Mouse (Mus musculus) stomach, embryonic 14.5 days (tissue): Measurements from ENCODE around the gene Slc22a20. TPM values are rescaled to one million over a fixed set of nuclear protein-coding genes. Genes with fewer than 3 reads are reported as not detected.
A peak's percentile ranks its signal among the peaks of the same experiment; 100 is the strongest.

Source experiments
- ATAC-seq: fragments of 200-750 bp; cut with Nextera tagmentation; 2 replicates; pipeline ENCODE4 v1.8.0; 2017; ENCODE audit warnings: low read depth, moderate TSS enrichment; ENCODE audit not compliant: insufficient number of reproducible peaks, insufficient read depth, low FRiP score
- H3K27ac ChIP-seq: fragments of 300-500 bp; sonication (generic); 2 replicates; pipeline ENCODE4 v1.5.1; 2014; ENCODE audit warnings: mild to moderate bottlenecking, low read length, moderate library complexity, mixed read lengths
- H3K27me3 ChIP-seq: fragments of 300-500 bp; sonication (generic); 2 replicates; pipeline ENCODE4 v1.6.1; 2014; ENCODE audit warnings: low read length, control low read depth, mixed read lengths; ENCODE audit not compliant: control insufficient read depth, insufficient read depth
- H3K36me3 ChIP-seq: fragments of 300-500 bp; sonication (generic); 2 replicates; pipeline ENCODE4 v1.6.1; 2014; ENCODE audit warnings: mild to moderate bottlenecking, control low read depth, low read length, moderate library complexity, mixed read lengths; ENCODE audit not compliant: control insufficient read depth, insufficient read depth
- H3K4me1 ChIP-seq: fragments of 300-500 bp; sonication (generic); 2 replicates; pipeline ENCODE4 v1.6.1; 2014; ENCODE audit warnings: low read length, control low read depth, mixed read lengths; ENCODE audit not compliant: control insufficient read depth, insufficient read depth
- H3K4me2 ChIP-seq: fragments of 300-500 bp; sonication (generic); replicated peaks from 2 replicates; pipeline ENCODE4 v1.6.1; 2014; ENCODE audit warnings: low read depth, low read length, control low read depth
- H3K4me3 ChIP-seq: fragments of 300-500 bp; sonication (generic); 2 replicates; pipeline ENCODE4 v1.5.1; 2014; ENCODE audit warnings: low read depth, low read length, control low read depth
- H3K9ac ChIP-seq: fragments of 300-500 bp; sonication (generic); replicated peaks from 2 replicates; pipeline ENCODE4 v1.6.1; 2014; ENCODE audit warnings: low read depth, mild to moderate bottlenecking, control low read depth, low read length, moderate library complexity, mixed read lengths
- H3K9me3 ChIP-seq: fragments of 300-500 bp; sonication (generic); 2 replicates; pipeline ENCODE4 v1.6.1; 2016; ENCODE audit warnings: low read depth, low read length, control low read depth; ENCODE audit not compliant: control insufficient read depth
- WGBS: fragments of 180-500 bp; shearing (Covaris S2); extraction: QIAGEN DNeasy Blood & Tissue Kit; methylation state at CpG from one replicate; pipeline ENCODE4 v1.1.7; 2014; 5-methylcytosine and 5-hydroxymethylcytosine counted together
- polyA plus RNA-seq: library from polyadenylated mRNA; unstranded; fragments of >200 nt; fragmentation: Nextera tagmentation; extraction: Ambion mirVana; gene quantifications from 2 replicates; pipeline ENCODE4 v1.2.1, GENCODE M21; 2014

Gene Slc22a20
- polyA plus RNA-seq, 1 experiment from 2014 or later: not detected

- Histone ChIP-seq H3K27me3 (no peaks in the 10 kb centered on the region), H3K9ac (no peak overlapping the region), H3K36me3 (no peaks in the 10 kb centered on the region), H3K27ac (peak overlapping the region; percentile 33), H3K9me3 (no peaks in the 10 kb centered on the region), H3K4me3 (no peak overlapping the region), H3K4me1 (peaks cover 17% of the 10 kb centered on the region), H3K4me2 (peak overlapping the region; percentile 12; the same call in 1 of the 2 replicates)
- no peak for ATAC-seq
- WGBS: 46% methylated on average over 5 of the region's 5 CpGs
These were observed 2.3 kb upstream of the Slc22a20 start for GRCm38 (mm10) chr19:5988027-5988814.

GRCm38 (mm10) chr19:5980477-5980876 lies 5.5 kb downstream of the Slc22a20 start:
- ATAC-seq: no peak
- Histone ChIP-seq H3K9me3 (no peaks in the 10 kb centered on the region), H3K4me2 (no peak overlapping the region), H3K4me3 (no peak overlapping the region), H3K27me3 (no peaks in the 10 kb centered on the region), H3K9ac (no peak overlapping the region), H3K36me3 (no peaks in the 10 kb centered on the region), H3K27ac (no peak overlapping the region), H3K4me1 (no peaks in the 10 kb centered on the region)
- WGBS: 82% methylated on average over 9 of the region's 9 CpGs

GRCm38 (mm10) chr19:5977717-5978116 lies 8.2 kb downstream of the Slc22a20 start:
- Histone ChIP-seq H3K9ac (no peak overlapping the region), H3K36me3 (no peaks in the 10 kb centered on the region), H3K27ac (no peak overlapping the region), H3K4me3 (no peak overlapping the region), H3K4me1 (no peaks in the 10 kb centered on the region), H3K9me3 (no peaks in the 10 kb centered on the region), H3K27me3 (no peaks in the 10 kb centered on the region), H3K4me2 (no peak overlapping the region)
- WGBS: 80% methylated on average over 3 of the region's 3 CpGs
- ATAC-seq: no peak

GRCm38 (mm10) chr19:5975676-5976075 lies 10.3 kb downstream of the Slc22a20 start:
- H3K4me3 ChIP-seq: no peak overlapping the region
- ATAC-seq: no peak
- no peak overlapping the region for H3K27ac ChIP-seq
- whole genome bisulfite sequencing: 69% methylated on average over 4 of the region's 4 CpGs
- no peaks in the 10 kb centered on the region for H3K9me3 ChIP-seq
- H3K4me2 ChIP-seq: no peak overlapping the region
- H3K27me3 ChIP-seq: no peaks in the 10 kb centered on the region
- H3K36me3 ChIP-seq: no peaks in the 10 kb centered on the region
- H3K4me1 ChIP-seq: no peaks in the 10 kb centered on the region
- H3K9ac ChIP-seq: no peak overlapping the region

GRCm38 (mm10) chr19:5975112-5975511 lies 10.8 kb downstream of the Slc22a20 start:
- no peaks in the 10 kb centered on the region for H3K4me1 ChIP-seq

GRCm38 (mm10) chr19:5967664-5968063 lies 18.3 kb downstream of the Slc22a20 start:
- Histone ChIP-seq H3K9ac (no peak overlapping the region), H3K4me1 (peaks cover 11% of the 10 kb centered on the region; the same call in 1 of the 2 replicates), H3K9me3 (no peaks in the 10 kb centered on the region), H3K27me3 (no peaks in the 10 kb centered on the region), H3K36me3 (no peaks in the 10 kb centered on the region), H3K27ac (no peak overlapping the region), H3K4me3 (no peak overlapping the region), H3K4me2 (no peak overlapping the region)
- 84% methylated on average over 10 of the region's 10 CpGs for WGBS
- no peak for ATAC-seq

More at GRCm38 (mm10) chr19:5975112-5975511, 10.8 kb downstream of the Slc22a20 start:
- WGBS: 68% methylated on average over 4 of the region's 4 CpGs
- no peak overlapping the region for H3K9ac ChIP-seq
- no peak overlapping the region for H3K4me3 ChIP-seq
- H3K27ac ChIP-seq: no peak overlapping the region
- no peaks in the 10 kb centered on the region for H3K27me3 ChIP-seq
- no peak for ATAC-seq
- H3K36me3 ChIP-seq: no peaks in the 10 kb centered on the region
- H3K9me3 ChIP-seq: no peaks in the 10 kb centered on the region
- no peak overlapping the region for H3K4me2 ChIP-seq

GRCm38 (mm10) chr19:5966786-5967185 lies 19.2 kb downstream of the Slc22a20 start:
- no peaks in the 10 kb centered on the region for H3K27me3 ChIP-seq
- no peaks in the 10 kb centered on the region for H3K36me3 ChIP-seq
- no peak overlapping the region for H3K4me2 ChIP-seq
- WGBS: 69% methylated on average over 6 of the region's 6 CpGs
- no peak overlapping the region for H3K9ac ChIP-seq
- H3K9me3 ChIP-seq: no peaks in the 10 kb centered on the region
- no peak for ATAC-seq
- H3K4me3 ChIP-seq: no peak overlapping the region
- no peak overlapping the region for H3K27ac ChIP-seq
- H3K4me1 ChIP-seq: peaks cover 11% of the 10 kb centered on the region; the same call in 1 of the 2 replicates

- ATAC-seq: no peak
- Histone ChIP-seq H3K9me3 (no peaks in the 10 kb centered on the region), H3K4me1 (peaks cover 11% of the 10 kb centered on the region; the same call in 1 of the 2 replicates)
These were observed 20.0 kb downstream of the Slc22a20 start for GRCm38 (mm10) chr19:5965910-5966309.

More at GRCm38 (mm10) chr19:5965910-5966309, 20.0 kb downstream of the Slc22a20 start:
- Histone ChIP-seq H3K4me2 (no peak overlapping the region), H3K9ac (no peak overlapping the region), H3K27me3 (no peaks in the 10 kb centered on the region), H3K27ac (no peak overlapping the region), H3K4me3 (no peak overlapping the region), H3K36me3 (peaks cover 4% of the 10 kb centered on the region)
- 88% methylated on average over 2 of the region's 2 CpGs for WGBS
